Mouse (Mus musculus) layer of hippocampus, postnatal 36 days (tissue): ENCODE results near the gene Rnd2. TPM values are rescaled to one million over a fixed set of nuclear protein-coding genes. Genes with fewer than 3 reads are reported as not detected.
"Not testable (repeated sequence)": the region's sequence is repeated elsewhere in the genome, so short reads cannot be mapped to it uniquely, and the experiment has no call there.

Experiments
- DNase-seq, 2 experiments: peaks; one replicate each; pipeline ENCODE4 v3.0.0; 2022
- total RNA-seq, 2 experiments: library from RNA; stranded (reverse); gene quantifications; 2 replicates each; pipeline ENCODE4 v1.2.3; 2021

Rnd2 gene
- total RNA-seq, 2 experiments from 2014 or later = 123 TPM

GRCm38 (mm10) chr11:101447786-101448185 lies 17.0 kb upstream of the Rnd2 start:
- DNase-seq = no peak

- DNase-seq = no peak
Measured at GRCm38 (mm10) chr11:101448274-101448746, 16.5 kb upstream of the Rnd2 start, which contains the start of gene Ifi35. Ifi35 (plus strand) TSS chr11:101448407.

GRCm38 (mm10) chr11:101448899-101449298 lies 15.9 kb upstream of the Rnd2 start:
- DNase-seq = no peak

GRCm38 (mm10) chr11:101449596-101449995 lies 15.2 kb upstream of the Rnd2 start:
- DNase-seq = not testable (repeated sequence)

GRCm38 (mm10) chr11:101450394-101450793 lies 14.4 kb upstream of the Rnd2 start:
- no peak for DNase-seq

GRCm38 (mm10) chr11:101451536-101451935 lies 13.3 kb upstream of the Rnd2 start:
- DNase-seq = no peak

GRCm38 (mm10) chr11:101452093-101452774 lies 12.6 kb upstream of the Rnd2 start:
- no peak for DNase-seq

GRCm38 (mm10) chr11:101454702-101455101 lies 10.1 kb upstream of the Rnd2 start:
- DNase-seq = no peak

- DNase-seq = no peak
Measured at GRCm38 (mm10) chr11:101455627-101456026, 9.2 kb upstream of the Rnd2 start.

- DNase-seq = no peak
Measured at GRCm38 (mm10) chr11:101457631-101458030, 7.2 kb upstream of the Rnd2 start.

- DNase-seq = no peak
Measured at GRCm38 (mm10) chr11:101458217-101458616, 6.6 kb upstream of the Rnd2 start.

GRCm38 (mm10) chr11:101459716-101460115 lies 5.1 kb upstream of the Rnd2 start:
- no peak for DNase-seq

GRCm38 (mm10) chr11:101460321-101460720 lies 4.5 kb upstream of the Rnd2 start:
- no peak for DNase-seq

- no peak for DNase-seq
Measured at GRCm38 (mm10) chr11:101462141-101462540, 2.7 kb upstream of the Rnd2 start.

GRCm38 (mm10) chr11:101462583-101463440 lies 2.0 kb upstream of the Rnd2 start:
- no peak for DNase-seq

- no peak for DNase-seq
Measured at GRCm38 (mm10) chr11:101465101-101465868, 486 bp downstream of the Rnd2 start.

GRCm38 (mm10) chr11:101465869-101466551 lies 1.2 kb downstream of the Rnd2 start, which contains the start of gene Vat1:
Vat1 (minus strand) TSS chr11:101466230.
- DNase-seq = peak; percentile 38

GRCm38 (mm10) chr11:101466552-101466950 lies 1.8 kb downstream of the Rnd2 start:
- not testable (repeated sequence) for DNase-seq

GRCm38 (mm10) chr11:101467477-101468262 lies 2.9 kb downstream of the Rnd2 start:
- DNase-seq = peak; percentile 62 to 66

- peak; percentile 31 to 32 for DNase-seq
Measured at GRCm38 (mm10) chr11:101468263-101468688, 3.5 kb downstream of the Rnd2 start.

GRCm38 (mm10) chr11:101468731-101469130 lies 3.9 kb downstream of the Rnd2 start:
- no peak for DNase-seq
